Mouse (Mus musculus) ovary, adult 18-20 months (tissue): ENCODE measurements at regions not wholly inside any gene's neighbourhood (a gene's known extent, or its start where the extent isn't known, plus 50 kb on each side); places are given as distances from the start of the nearest gene placed in this dataset.

Experiments
- DNase-seq: peaks from one replicate; pipeline ENCODE4 v3.0.0; 2022; ENCODE audit warnings: low spot score, mixed read lengths

DNA sequence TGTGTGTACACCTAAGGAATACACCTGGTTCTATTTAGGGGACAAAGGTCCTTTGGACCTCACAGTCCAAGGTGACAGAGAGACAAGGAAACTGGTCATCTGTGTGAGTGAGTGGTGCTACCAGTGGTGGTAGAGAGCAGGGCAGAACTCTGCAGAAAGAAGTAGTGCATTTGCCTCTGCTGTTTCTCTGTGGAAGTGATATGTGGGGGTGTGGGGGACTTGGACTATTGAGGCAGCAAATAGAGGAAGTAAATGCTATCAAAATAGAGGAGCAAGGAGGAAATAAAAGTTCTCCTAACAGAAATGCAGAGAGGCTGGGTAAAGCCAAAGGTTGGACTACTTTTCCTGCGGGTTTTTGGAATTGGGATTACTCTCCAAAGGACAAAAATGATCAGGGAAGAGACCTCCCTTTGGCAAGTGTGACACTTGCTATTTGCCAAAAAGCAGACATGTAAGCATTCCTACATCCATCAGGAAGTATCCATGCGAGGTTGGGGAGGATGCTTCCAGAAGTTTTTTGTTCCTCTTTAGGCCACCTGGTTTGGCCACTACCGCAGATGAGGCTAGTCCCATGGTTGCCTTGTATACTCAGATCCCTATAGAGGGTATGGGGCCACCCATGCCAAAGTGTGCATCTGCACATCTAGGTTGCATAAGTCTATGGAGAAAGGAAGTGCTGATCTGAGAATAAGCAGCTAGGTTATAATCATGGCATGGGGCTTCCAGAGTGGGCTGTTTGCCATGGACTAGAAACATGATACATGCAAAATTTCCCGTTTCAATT, 285.0 kb upstream of the Klf4 start:
- no peak for DNase-seq

DNA sequence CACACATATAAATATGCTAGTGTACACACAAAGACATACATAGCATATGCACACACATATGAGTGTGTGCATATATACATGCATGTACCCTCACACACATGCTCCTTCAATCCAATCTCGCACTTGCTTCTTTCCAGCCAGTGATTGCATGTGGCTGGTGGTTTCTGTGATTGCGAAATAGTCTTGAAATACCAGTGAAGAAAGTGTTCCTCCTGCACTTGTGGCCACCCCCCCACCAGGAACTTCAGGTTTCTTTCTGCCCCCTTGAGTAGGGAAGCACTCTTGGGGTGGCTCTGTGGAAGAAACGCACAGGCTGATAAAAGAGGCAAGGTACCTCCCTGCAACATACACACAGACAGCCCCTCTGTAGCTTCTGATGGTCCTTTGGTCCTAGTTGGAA, 283.6 kb upstream of the Klf4 start:
- no peak for DNase-seq

DNA sequence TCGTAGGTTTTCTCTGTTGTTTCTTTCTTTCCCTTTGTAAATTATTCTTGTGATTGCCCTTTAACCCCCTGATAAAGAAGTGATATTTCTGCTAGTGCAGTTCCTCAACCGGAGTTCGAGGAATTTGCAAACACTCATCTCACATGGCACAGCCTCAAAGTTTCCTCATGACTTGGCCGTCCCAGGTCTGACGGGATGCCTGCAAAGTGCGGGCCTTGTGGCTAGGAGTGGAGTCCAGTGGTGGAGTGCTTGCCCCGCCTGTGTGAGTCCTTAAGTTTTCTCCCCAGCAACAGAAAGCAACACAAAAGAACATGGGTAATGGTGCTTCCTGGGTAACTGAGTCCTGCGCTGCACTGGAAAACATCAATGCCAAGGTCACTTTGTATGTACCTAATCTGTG, 280.6 kb upstream of the Klf4 start:
- DNase-seq: no peak

DNA sequence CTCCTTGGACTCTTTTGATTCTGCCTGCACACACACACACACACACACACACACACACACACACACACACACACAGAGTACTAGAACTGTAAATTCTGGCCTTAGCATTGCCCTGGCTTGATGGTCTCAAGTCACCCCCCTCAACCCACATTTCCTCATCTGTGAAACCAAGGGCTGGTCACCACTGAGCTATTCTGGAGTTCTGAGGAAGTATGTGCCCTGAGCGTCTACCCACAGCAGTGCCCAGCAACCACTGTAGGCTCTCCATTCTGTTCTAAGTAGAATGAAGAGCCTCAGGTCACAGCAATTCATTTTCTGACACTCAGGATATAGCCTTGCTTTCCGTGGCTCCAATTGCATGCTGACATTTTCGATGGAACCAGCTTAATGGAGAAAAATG, 279.4 kb upstream of the Klf4 start:
- no peak for DNase-seq

DNA sequence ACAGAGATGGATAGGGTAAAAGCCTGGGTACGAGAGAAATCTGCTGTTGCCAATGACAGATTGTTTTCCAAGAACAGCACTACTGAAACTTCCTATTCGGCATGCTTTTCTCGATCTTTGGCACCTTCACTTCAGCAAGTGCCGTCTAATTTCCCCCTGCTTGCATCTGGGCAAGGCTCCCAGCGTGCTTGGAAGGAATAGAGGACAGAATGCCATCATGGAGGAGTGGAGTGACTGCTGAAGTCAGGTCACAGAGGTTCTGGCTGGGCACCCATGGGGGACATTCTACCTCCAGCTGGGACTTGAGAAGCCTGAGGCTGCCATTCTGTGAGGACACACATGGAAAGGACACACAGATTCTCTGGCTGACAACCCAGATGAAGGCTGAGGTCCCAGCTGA, 276.2 kb upstream of the Klf4 start:
- no peak for DNase-seq

DNA sequence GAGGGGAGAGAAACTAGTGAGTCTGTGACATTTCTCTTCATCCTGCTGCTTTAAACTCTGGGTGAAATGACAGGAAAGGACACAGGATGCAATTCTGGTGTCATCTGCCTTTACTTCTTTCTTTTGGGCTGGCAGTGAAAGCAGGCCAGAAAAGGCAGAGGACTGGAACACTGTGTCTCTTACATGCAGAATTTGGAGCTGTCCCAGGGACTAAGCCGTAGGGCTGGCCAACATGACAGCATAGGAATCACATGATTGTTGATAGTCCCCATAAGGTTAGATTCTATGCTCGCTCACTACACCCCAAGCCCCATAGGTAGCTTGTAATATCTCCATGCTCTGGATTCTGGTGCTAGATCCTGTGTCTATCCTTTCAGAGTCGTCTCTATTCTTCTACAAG, 274.5 kb upstream of the Klf4 start:
- DNase-seq: no peak

DNA sequence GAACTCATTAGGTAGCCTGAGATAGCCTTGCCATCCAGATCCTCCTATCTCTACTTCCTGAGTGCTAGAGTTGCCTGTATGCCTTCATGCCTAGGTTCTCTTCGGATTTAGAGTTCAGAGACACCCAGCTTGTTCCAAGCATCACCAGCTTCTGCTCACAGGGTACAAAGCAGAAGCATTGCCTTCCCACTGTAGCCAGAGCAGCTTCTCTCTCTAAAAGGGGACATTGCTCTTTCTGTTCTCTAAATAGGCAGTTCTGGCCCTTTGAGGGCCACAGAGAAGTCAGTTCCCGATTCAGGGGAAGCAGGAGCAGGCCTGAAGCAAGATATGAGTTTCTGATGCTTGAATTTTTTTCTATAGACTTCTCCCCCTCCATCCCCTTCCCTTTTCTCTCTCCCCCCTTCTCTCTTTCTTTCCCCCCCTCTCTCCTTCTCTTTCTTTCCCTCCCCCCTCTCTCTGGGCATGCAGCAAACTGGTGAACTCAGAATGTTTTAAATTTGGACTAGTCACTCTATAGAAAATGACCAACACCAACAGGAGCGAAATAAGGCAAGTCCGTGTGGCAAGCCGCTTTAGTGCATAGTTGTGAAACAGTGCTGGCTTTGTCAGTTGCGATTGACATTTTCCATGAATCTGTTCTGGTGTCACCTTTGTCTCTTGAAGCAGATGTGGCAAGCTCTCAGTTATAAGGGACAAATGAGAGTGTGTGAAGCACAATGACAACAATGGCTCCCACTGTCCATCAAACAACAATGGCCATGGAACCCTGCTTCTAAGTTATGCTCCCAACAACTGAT, 273.2 kb upstream of the Klf4 start:
- no peak for DNase-seq

DNA sequence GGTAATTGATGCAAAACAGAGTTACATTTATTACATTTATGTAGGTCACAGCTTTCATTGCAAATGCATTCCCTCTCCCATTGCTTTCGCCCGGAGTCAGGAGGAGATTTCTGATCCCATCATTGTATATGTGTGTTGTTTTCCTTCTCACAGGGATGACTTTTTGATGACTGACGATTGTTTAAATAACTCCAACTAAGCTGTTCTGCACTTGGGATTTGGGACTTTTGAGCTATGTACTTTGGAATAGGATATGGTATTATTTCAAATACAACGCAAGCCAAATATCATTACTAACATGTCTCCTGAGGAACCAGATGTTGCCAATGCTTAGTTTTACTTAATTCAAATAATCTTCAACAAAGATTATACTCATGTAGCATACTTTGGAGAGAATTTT, 269.8 kb upstream of the Klf4 start:
- DNase-seq: no peak

DNA sequence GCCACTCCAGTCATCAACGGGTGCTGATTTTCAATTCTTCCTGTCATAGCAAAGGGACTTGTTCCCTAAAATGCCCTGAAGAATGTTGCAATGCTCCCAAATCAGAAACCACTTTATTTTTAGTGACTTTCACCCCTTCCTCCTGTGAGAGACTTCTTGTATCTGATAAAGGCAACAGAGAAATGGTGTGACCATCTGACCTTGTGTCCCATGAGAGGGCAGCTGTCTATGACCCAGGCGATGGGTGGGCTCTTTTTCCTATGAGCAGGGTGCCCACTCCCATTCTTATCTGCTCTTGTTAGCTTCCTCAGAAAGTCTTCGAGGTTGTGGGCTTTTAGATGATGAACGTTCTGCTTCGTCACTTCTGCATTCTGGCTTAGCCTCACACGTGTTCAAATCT, 265.8 kb upstream of the Klf4 start:
- DNase-seq: no peak

DNA sequence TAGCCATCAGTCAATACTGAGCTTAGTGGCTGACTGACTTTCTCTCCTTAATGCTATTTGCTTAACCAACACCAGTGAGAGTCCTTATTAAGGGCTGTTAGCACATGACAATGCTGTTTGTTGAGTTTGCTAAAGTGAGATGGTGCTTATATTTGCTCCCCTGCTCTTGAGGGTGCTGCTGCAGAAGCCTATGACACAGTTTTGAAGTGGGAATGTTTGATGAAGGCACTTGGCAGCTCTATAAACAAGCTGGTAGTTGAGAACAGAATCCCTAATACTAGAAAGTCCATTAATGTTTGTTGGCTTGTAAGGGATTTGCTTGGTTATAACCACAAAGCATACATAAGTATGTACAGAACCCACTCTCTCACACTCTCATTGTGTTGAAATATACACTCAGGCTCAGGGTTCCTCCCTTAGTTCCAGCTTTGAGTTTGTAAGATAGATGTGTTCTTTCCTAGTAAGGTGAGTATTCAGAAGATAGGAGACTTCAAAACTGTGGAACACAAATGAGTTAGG, 249.1 kb upstream of the Klf4 start:
- no peak for DNase-seq

DNA sequence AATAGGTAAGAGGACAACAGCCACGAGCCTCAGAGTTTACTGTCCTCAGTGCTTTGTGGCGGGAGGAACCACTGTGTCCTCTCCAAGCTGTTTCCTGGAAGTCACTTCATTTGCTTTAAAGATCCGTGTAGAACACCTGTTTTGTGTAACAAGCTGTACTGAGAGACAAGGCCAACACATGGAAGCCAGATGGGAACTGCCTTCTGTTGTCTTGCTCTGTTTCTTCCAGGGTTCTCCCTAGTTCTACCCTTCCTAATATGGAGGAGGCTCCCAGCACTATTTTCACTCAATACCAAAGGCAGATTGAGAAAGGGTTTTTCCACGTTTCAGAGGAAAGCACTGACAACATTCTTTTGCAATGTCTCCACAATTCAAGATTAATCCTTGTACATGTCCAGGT, 247.3 kb upstream of the Klf4 start:
- no peak for DNase-seq

DNA sequence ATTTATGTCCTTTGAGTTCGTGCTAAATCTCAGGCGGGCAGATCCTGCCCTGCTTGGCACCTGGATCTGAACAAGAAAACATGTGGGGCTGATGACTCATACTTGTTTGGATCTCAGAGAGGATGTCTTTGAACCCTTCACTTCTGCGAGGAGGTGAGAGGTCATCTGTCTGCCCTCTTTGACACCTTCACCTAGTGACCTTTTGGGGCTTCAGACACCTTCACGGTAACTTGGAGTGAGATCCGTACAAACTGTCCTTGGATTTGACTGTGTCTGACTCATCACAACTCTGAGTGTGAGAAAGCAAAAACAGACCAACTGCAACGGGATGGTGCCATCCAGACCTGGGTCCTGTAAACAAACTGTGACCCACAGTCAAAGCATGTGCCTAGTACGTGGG, 243.6 kb upstream of the Klf4 start:
- no peak for DNase-seq

DNA sequence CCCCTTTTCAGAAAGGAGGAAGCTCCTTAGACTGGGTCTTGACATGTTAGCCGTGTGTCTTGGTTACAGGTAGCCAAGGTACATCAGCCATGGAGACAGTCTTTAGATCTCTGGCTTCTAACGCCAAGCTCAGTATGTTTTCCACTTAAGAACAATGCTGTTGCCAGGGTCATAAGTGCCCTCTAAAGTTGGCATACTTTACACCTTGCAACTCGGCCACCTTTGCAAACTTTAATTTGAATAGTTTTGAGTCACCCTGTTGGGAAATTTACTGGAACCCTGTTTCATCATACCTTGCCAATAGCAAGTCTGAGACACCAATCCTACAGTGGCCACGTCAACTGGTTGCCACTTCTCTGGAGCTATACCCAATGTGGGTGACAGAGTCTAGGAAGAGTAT, 242.3 kb upstream of the Klf4 start:
- no peak for DNase-seq

DNA sequence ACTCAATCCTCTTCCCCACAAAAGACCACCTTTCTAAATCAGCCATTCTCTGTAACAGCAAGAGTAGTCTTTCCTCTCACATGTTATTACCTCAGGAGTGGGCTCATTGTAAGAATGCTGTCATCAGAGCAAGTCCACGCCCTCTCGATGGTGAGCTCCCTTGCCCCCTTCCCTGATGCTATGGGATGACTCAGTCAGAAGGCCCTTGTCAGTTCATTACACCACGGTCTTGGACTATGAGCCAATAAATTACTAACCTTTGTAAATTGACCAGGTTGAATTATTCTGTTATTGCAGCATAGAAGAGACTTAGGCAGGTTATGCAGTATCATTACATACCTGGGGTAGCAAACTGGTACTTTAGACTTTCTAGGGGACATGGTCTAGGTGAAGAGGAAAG, 237.4 kb upstream of the Klf4 start:
- DNase-seq: no peak

DNA sequence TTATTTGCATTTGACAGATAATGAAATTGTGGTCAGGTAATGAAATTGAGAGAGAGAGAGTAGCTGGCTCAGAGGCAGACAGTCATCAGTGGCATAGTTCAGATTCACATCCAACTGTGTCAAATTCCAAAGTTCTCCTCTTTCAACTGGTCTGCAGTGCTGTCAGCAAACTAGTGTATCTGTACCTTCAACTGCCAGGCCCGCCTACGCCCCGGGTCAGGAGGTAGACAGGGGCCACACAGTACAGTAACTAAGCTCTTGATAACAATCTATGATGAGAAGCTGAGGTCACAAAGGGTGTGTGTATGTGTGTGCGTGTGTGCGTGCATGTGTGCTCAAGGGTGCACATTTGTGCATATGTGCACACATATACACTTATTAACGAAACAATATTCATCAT, 236.1 kb upstream of the Klf4 start:
- no peak for DNase-seq

DNA sequence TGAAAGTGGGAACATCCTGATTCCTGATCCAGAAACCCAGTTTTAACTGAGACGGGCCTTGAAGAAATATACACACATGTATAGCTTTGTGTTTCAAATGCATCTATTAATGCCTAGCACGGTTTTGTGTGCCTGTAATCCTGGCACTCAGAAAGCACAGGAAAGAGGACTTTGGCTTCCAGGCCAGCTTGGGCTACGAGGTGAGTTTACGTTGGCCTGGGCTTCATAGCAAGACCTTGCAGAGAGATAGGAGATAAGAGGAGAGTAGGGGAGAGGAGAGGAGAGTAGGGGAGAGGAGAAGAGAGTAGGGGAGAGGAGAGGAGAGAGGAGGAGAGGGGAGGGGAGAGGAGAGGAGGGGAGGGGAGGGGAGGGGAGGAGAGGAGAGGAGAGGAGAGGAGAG, 234.9 kb upstream of the Klf4 start:
- no peak for DNase-seq

DNA sequence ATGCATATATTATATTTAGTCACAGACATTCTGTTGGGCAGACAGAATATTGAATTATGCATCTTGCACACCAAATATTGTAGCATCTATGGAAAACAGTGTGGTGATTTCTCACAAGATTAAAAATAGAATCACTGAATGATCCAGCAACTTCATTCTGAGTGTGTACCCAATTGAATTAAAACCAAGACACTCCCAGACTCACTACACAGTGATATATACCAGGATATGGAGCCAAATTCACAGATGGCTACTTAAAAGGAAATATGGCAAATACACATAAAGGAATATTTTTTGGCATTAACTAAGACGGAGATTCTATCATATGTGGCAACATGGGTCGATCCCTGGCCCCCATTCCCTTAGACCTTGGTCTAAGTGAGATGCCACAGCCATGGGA, 233.5 kb upstream of the Klf4 start:
- no peak for DNase-seq

DNA sequence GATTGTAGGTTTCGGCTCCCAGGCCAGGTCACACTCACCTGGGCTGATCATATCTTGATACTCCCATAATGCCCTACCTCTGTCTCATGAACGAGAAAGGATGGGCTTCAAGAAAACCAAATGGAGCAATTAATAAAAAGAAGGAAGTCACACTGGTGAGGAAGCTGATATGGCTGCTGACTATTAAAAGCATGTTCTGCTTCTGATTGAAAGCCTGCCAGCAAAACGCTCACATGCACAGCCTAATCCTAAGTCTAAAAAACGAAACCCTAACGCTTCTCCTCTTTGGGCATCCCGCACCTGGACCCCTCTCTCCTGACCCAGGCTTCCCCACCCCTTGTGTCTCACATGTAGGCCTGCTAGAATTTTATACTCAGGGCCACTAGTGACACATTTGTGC, 230.8 kb upstream of the Klf4 start:
- no peak for DNase-seq

DNA sequence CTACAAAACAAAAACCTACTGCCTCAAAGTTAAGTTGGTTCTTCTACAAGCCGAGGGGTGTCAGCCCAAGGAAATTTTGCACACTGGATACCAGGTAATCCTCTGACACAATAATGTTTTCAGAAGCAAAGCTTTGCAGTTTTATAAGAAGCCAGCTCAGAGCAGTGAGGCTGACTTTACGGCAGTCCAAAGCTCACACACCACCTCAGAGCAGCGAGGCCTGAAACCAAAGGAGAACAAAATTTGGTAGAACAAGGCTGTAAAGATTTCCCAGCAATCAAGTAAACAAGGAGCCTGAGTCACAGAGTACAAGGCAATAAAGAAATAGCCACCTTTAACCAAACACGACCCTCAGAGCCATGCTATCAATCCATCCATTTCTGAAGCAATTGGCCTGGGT, 230.1 kb upstream of the Klf4 start:
- DNase-seq: no peak

DNA sequence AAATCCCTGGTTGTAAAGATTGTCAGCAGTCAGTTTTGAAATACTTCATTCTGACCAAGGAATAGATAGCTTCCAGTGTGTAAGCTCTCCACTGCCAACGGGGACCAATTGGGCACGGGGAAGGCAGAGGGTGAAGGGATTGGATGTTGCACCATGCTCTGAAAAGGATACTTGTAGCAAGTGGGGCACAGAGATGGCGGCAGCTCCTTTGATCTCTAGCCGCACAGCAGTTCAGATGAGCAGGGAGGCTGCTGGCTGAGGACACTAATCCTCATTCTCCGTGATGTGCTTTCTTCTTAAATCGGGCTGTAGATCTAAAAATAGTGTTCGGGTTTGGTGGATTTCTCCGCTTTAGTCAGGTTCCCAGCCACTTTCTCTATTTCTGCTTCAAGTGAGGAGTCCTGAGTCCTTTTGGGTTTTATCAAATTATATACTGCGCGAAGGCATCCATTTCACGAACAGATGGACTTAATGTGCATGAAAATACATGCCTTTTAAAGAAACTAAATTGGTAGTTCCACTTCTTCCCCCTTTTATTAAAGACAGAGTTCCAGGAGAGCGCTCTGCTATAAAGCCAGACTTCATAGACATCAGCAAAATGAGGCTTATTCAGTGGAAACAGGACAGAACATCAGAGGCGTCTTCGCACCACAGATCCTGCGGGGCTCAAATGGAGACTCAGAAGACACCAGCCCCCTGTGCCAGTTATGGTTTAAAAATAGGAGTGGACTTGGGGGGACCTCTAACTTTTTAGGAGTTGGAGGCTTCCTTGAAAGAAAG, 225.1 kb upstream of the Klf4 start:
- no peak for DNase-seq

DNA sequence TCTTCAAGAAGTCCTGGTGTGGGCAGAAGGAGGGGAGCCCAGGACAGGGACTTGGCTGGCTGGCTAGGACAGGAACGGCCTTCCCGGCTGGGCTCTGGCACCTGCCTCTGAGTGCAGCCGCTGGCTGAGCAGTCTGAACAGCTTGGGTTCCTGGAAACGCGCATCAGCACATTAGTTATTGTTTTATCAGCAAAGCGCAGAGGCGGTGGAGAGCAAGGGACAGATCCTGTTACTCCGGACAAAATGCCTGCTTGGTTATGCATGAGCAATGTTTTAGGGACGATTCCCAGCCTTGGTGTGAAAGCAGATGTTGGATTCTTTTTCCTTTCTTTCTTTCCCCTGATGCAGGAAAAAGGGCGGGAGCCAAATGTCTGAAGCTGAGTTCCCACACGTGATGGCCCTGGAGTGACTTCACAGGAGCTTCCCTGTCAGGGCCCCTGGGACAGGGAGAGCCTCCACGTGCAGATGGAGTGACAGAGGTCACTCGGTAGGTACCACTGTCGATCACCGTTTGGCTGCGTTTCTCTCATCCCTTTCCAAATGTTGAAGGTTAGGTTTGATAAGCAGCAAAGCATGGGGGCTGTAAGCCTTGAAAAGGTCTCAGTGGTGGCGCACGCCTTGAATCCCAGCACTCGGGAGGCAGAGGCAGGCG, 217.8 kb upstream of the Klf4 start:
- no peak for DNase-seq

DNA sequence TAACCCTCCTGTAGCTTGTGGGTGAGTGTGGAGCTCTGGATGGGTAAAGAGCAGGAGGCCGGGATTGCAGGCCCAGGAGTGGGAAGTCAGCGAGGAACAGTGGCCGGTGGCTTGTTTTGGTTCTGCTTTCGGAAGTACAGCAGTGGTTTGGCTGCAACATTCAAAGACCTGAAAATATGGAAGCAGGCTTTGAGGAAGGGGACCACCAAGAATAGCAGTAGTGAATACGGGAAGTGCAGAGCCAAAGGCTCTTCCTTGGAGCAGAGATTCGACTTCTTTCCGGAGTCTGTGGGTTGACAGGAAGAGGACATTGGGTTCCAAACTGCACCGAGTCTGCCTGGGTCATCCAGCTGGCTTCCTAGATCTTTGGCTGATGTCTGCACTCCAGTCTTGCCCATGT, 209.1 kb upstream of the Klf4 start:
- DNase-seq: no peak
